Mouse (Mus musculus): ENCODE results near the gene Rpgr.

DNA sequence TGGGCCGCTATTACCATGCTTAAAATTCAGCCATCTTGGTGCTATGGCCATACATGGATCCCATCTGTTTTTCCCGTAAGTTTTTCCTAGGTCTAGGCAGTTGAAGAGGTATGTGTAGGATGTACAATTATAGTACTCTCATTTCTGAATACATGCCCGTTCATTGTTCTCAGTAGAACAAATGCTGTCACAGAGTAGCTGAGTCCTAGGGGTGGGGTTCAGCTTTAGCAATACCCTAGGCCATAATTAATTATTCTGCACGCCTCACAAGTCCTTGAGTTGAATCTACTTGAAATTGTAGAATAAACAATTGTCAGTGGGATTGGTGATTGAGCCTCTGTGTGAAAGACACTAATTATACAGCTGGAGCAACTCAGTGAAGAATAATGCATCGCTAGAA is 41.5 kb upstream of the Rpgr start:
- TF ChIP-seq CTCF (IDR thresholded peaks at IDR 0.05; ENCODE audit: borderline replicate concordance, insufficient read depth, low read length) = no peak
- no peak for TF ChIP-seq POLR2A (IDR thresholded peaks at IDR 0.05; ENCODE audit: low read depth, low read length)

Measured in embryonic fibroblast, embryonic 13.5 days (primary cell).